Mouse (Mus musculus): ENCODE measurements at regions not wholly inside any gene's neighbourhood (a gene's known extent, or its start where the extent isn't known, plus 50 kb on each side); places are given as distances from the start of the nearest gene placed in this dataset.

DNA sequence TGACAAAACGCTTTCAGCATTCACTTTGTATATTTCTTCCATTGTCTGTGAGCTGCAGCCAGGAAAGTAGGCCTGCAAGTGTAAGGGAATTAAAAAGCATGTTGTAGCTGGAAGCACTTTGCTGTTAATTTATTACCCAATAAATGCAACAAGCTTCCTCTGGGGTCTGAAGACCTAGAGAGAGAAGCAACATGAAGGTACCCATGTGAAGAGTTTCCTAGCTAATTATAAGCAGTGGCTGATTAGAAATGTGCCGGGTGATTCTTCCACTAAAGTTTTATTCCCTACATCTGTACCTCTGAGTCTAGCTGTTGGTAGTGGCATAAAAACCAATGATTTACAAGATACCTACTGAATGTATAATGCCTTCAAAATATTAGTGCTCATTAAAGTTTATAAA lies 1428.2 kb downstream of the Efna5 start:
- TF ChIP-seq CTCF (IDR thresholded peaks at IDR 0.05; ENCODE audit: borderline replicate concordance, insufficient read depth, low read length): no peak
- no peak for TF ChIP-seq POLR2A (IDR thresholded peaks at IDR 0.05; ENCODE audit: low read depth, low read length)
